Mouse (Mus musculus): Measurements from ENCODE around the gene Anapc15-ps. TPM values are rescaled to one million over a fixed set of nuclear protein-coding genes. Genes with fewer than 3 reads are reported as not detected.

Anapc15-ps gene
- 0.45 TPM in 1 of 2 replicates, not detected in the other for polyA plus RNA-seq (2015; fragmentation: Nextera tagmentation; extraction: Ambion mirVana)

DNA sequence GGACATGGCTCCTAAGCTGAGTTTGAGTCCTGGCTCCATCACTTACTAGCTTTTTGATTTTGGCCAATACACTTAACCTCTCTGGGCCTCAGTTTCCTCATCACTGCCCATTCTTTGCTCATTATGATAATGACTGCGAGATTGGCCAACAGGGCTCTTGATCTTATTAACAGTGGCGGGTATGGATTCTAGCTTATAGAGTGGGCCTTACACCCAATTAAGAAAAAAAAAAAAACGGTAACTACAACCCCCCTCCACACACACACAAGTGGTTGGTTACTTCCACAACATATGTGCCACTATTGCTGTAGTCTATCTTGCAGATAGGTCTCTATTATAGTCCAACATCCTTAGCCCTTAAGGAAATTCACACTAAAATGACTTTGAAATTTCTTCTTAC is at the start of gene Anapc15-ps:
Anapc15-ps (minus strand) TSS at position 101 of the 400 bp plus-strand sequence.
- Histone ChIP-seq H3K9me3 (no peaks in the 10 kb centered on the region), H3K4me3 (no peak within 1 kb of the TSS), H3K27me3 (no peaks in the 10 kb centered on the region), H3K27ac (no peak within 1 kb of the TSS), H3K9ac (no peak within 1 kb of the TSS), H3K4me2 (no peak within 1 kb of the TSS), H3K4me1 (peaks cover 14% of the 10 kb centered on the region), H3K36me3 (no peaks in the 10 kb centered on the region)
- WGBS = 92% methylated on average over 3 of the region's 3 CpGs
- no peak for ATAC-seq (ENCODE audit: borderline replicate concordance, extremely low read depth, low FRiP score, low TSS enrichment)

DNA sequence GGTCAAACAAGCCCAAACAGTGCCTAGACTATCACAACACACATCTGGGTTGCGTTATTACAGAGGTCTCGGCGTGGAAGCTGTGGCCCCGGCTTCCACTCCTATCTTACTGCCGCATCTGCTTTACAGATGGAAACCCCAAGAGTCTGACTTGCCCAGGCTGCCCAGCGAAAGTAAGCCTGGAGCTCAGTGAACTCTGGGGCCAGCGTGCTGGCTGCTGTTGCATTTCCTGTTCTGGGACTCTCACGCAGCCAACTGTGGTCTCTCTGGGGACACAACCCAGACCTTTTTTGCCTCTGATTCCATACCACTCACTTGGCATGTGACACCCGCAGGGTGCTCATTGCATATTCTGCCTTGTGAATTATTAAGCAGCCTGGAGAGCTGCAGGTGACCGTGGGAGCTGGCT is 49.0 kb upstream of the Anapc15-ps start:
- no peaks in the 10 kb centered on the region for H3K36me3 ChIP-seq
- H3K27me3 ChIP-seq = no peaks in the 10 kb centered on the region
- H3K4me2 ChIP-seq = no peak overlapping the region
- H3K4me1 ChIP-seq = no peaks in the 10 kb centered on the region
- no peaks in the 10 kb centered on the region for H3K9me3 ChIP-seq
- 63% methylated on average over 10 of the region's 10 CpGs for WGBS
- H3K4me3 ChIP-seq = no peak overlapping the region
- no peak for ATAC-seq (ENCODE audit: borderline replicate concordance, extremely low read depth, low FRiP score, low TSS enrichment)
- no peak overlapping the region for H3K27ac ChIP-seq
- H3K9ac ChIP-seq = no peak overlapping the region

DNA sequence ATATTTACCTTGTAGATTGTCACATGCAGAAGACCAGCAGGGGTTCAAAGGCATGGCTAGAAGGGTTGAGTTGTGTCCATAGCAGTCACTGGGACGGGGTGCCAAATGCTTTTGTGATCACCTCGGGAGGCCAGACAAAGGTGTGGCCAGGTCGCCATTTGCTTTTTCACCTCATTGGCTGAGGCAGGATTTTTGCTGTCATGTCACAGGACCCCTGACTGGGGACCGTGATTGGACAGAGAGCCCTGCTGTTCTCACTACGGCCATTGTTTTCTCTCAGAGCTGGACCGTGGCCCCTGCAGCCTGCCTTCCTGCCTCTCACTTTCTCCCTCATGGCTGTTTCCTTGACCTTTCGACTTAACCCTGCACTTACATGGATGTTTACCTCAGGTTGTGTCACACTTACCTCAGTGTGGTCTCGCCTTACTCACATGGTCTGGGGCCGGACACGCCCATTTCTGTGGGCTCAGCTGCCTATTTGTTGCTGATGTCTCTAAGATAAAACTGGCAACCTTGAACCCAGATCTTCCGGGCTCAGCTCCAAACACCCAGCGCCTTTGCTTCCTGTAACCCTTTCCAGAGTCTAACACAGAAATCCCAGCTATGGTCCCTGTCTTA is 47.0 kb upstream of the Anapc15-ps start:
- Histone ChIP-seq H3K27ac (no peak overlapping the region), H3K4me3 (no peak overlapping the region), H3K4me2 (no peak overlapping the region), H3K36me3 (no peaks in the 10 kb centered on the region), H3K9ac (no peak overlapping the region), H3K4me1 (no peaks in the 10 kb centered on the region), H3K9me3 (no peaks in the 10 kb centered on the region), H3K27me3 (no peaks in the 10 kb centered on the region)
- 54% methylated on average over 12 of the region's 12 CpGs for WGBS
- ATAC-seq (ENCODE audit: borderline replicate concordance, extremely low read depth, low FRiP score, low TSS enrichment) = no peak

DNA sequence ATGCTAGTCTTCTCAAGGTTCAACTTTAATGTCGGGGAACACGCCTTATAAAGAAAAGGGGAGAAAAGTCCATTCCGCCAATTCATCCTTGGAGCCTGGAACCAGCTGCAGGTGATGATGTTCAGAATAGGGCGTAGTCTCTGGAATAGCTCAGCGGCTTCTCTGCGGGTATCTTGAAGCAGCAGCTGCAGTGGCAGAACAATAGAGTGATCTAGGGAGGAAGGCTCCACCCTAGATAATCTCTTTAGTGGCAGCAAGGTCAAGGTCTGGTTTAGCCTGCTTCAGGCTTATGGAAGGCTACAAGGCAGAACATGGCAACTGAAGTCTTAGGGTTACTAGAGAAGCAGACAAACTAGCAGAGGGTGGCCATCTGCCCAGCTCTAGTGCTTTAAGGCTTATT is 46.2 kb upstream of the Anapc15-ps start:
- H3K9ac ChIP-seq = no peak overlapping the region
- WGBS = 78% methylated on average over 6 of the region's 6 CpGs
- no peaks in the 10 kb centered on the region for H3K4me1 ChIP-seq
- no peak for ATAC-seq (ENCODE audit: borderline replicate concordance, extremely low read depth, low FRiP score, low TSS enrichment)
- H3K4me3 ChIP-seq = no peak overlapping the region
- H3K4me2 ChIP-seq = no peak overlapping the region
- no peaks in the 10 kb centered on the region for H3K9me3 ChIP-seq
- H3K27me3 ChIP-seq = no peaks in the 10 kb centered on the region
- no peak overlapping the region for H3K27ac ChIP-seq
- H3K36me3 ChIP-seq = no peaks in the 10 kb centered on the region

DNA sequence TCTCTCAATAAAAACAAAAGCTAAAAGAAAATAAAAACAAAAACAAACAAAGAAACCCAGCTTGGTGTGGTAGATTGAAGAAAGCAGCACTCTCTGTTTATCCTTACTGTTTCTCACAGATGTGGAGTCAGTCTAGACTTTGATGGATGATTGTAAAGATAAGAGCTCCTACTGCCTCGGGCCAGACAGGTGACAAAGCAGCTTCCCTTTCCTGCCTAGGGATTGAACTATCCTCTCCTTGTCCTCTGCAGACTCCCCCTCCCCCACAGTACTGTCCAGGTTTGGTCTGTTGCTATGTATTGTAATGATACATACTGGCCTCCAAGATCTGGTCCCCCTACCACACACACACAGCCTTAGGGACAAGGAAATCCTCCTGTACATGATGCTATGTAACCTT is 45.5 kb upstream of the Anapc15-ps start:
- H3K4me2 ChIP-seq = no peak overlapping the region
- WGBS = 14% methylated on average over 1 of the region's 1 CpGs
- 0 out of 2 replicates have a peak, but pooled peaks have one; percentile 19 for ATAC-seq (ENCODE audit: borderline replicate concordance, extremely low read depth, low FRiP score, low TSS enrichment)

DNA sequence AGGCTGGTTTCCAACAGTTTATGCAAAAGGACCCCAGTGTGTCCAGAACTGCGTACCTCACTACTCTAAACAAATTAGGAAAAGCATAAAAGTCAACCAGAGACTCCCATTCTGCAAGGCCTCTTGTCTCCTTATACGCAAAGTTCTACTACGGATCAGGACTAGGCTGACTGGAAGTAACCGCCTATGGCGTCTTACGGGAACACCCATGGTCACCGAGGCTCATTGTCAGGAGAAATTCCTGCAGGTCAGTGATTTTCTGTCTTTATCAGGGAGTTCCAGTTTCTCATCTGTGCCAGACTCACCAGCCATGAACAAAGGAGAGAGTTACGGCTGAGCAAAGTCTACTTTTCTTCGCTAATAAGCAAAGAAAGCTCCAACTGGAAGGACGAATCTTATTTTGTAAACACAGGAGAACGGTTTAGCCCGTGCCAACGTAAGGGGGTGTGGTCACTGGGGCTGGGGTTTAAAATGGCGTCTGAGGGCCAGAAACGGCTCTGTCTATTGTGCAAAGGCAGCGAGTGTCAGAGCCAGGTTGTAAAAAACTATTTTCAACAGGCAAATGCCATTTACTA is 43.9 kb upstream of the Anapc15-ps start:
- H3K36me3 ChIP-seq = no peaks in the 10 kb centered on the region
- no peaks in the 10 kb centered on the region for H3K27me3 ChIP-seq
- no peak overlapping the region for H3K4me3 ChIP-seq
- no peak overlapping the region for H3K27ac ChIP-seq
- WGBS = 81% methylated on average over 16 of the region's 16 CpGs
- H3K4me2 ChIP-seq = no peak overlapping the region
- no peaks in the 10 kb centered on the region for H3K9me3 ChIP-seq
- H3K9ac ChIP-seq = no peak overlapping the region
- no peak for ATAC-seq (ENCODE audit: borderline replicate concordance, extremely low read depth, low FRiP score, low TSS enrichment)
- H3K4me1 ChIP-seq = peaks cover 4% of the 10 kb centered on the region; the same call in 1 of the 2 replicates

More for the DNA sequence above, 45.5 kb upstream of the Anapc15-ps start:
- Histone ChIP-seq H3K9ac (no peak overlapping the region), H3K4me1 (no peaks in the 10 kb centered on the region), H3K27me3 (no peaks in the 10 kb centered on the region), H3K9me3 (no peaks in the 10 kb centered on the region), H3K27ac (no peak overlapping the region), H3K4me3 (no peak overlapping the region), H3K36me3 (no peaks in the 10 kb centered on the region)

DNA sequence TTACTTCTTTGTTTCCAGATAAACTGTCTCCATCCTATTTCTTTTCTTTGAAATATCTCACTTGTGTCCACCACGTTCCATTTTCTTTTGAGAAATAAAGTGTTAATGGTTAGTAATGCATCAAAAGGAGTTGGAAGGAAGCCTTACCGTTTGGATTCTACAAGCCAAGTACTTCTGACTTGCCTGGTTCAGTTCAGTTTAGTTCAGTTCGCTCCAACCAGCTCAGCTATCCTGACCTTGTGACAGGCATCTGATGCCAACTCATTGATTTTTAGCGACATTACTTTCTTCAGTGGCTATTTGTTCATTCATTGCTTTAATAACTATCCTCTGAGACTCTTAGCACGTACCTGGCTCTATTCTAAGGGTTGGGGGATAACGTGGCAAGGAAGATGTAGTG is 42.4 kb upstream of the Anapc15-ps start:
- H3K9me3 ChIP-seq = no peaks in the 10 kb centered on the region
- H3K4me1 ChIP-seq = peaks cover 9% of the 10 kb centered on the region; the same call in 1 of the 2 replicates
- H3K27ac ChIP-seq = no peak overlapping the region
- WGBS = 39% methylated on average over 6 of the region's 6 CpGs
- H3K4me3 ChIP-seq = no peak overlapping the region
- H3K4me2 ChIP-seq = no peak overlapping the region
- H3K36me3 ChIP-seq = no peaks in the 10 kb centered on the region
- H3K27me3 ChIP-seq = no peaks in the 10 kb centered on the region
- ATAC-seq (ENCODE audit: borderline replicate concordance, extremely low read depth, low FRiP score, low TSS enrichment) = no peak
- no peak overlapping the region for H3K9ac ChIP-seq

DNA sequence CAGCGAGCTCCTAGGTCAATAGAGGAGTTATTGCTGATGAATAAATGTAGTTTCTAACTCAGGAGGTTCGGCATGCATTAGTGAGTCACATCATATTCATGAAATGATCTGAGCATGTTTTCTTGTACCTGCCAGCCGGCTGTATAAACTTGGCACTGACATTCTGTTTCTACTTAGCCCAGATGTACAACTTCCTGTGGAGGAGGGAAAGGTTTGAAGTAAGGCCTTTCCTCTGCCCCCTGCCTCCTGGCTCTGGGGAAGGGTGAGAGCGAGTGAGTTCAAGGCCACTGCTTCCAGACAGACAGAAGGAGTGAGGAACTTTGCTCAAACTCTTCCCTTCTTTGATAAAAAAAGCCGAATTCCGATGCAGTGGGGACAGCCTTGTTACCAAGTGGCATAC is 39.0 kb upstream of the Anapc15-ps start:
- Histone ChIP-seq H3K4me3 (no peak overlapping the region), H3K27ac (peak overlapping the region; percentile 24; the same call in 1 of the 2 replicates), H3K27me3 (no peaks in the 10 kb centered on the region), H3K9me3 (no peaks in the 10 kb centered on the region), H3K36me3 (no peaks in the 10 kb centered on the region), H3K4me2 (no peak overlapping the region), H3K9ac (no peak overlapping the region), H3K4me1 (peaks cover 26% of the 10 kb centered on the region)
- WGBS = 39% methylated on average over 6 of the region's 6 CpGs
- ATAC-seq (ENCODE audit: borderline replicate concordance, extremely low read depth, low FRiP score, low TSS enrichment) = no peak

DNA sequence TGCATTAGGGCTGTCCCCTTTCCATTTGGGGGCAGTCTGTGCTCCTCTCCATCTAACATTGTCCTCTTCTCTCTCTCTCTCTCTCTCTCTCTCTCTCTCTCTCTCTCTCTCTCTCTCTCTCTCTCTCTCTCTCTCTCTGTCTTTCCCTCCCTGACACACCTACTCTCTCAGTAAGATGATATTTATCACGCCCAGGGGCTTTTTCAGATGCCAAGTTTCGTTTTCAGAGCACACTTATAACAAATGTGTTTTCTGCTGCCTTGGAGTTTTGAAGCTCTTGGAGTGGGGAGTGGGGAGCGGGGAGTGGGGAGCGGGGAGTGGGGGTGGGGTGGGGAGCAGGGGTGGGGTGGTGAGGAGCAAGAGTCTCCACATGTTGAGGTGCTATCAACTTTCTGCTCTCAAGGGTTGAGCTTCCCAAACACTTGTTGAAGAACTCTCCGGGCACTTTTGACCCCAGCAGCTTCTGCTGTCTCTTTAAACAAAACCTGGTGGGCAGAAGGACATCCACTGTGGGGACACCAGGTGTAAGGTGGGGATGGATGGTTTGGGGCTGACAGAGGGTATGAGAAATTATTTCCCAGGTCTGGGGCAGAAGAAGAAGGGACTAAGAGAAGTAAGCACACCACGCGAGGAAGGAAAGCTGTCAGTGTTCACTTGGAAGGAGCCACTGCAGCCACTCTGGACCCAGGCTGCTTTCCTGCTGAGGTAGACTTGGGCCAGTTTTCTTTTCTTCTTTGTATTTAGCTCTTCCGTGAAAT is 36.8 kb upstream of the Anapc15-ps start:
- Histone ChIP-seq H3K4me3 (no peak overlapping the region), H3K4me1 (peaks cover 26% of the 10 kb centered on the region), H3K36me3 (no peaks in the 10 kb centered on the region), H3K4me2 (no peak overlapping the region), H3K9ac (no peak overlapping the region), H3K27me3 (no peaks in the 10 kb centered on the region), H3K27ac (no peak overlapping the region), H3K9me3 (no peaks in the 10 kb centered on the region)
- no peak for ATAC-seq (ENCODE audit: borderline replicate concordance, extremely low read depth, low FRiP score, low TSS enrichment)
- 54% methylated on average over 8 of the region's 8 CpGs for WGBS

DNA sequence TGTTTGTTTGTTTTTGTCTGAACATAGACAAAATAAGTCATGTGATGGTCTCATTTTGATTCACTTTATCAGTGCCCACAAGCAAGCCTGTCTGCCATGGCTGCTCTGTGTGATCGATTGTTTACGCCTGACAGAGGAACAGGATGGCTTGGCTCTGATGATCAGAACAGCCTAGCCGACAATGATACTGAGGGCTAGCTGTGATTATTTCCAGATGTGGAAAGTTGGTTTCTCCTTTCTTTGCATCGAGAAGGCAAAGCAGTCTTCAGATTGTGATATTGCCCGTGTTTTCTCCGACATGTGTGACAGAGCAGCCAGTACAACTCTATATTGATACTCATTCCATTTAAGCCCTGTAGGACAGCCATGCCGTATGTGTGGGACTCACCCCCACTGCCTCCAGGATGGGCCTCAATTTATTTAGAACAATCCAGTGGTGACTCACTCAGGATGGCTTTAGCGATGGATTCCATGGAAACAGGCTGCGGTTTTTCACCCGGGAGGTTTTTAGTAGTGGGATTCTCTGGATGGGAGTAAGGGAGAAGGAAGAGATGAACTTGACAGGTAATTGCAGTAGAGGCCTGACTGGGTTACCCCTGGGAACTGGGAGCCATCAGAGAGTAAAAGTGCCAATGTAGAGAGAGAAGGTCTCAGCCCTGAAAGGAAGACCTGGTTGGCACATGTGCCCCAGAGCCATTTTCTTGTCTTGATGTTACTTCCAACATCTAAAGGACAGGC is 36.1 kb upstream of the Anapc15-ps start:
- Histone ChIP-seq H3K27me3 (no peaks in the 10 kb centered on the region), H3K4me3 (no peak overlapping the region), H3K9ac (no peak overlapping the region), H3K4me2 (no peak overlapping the region), H3K9me3 (no peaks in the 10 kb centered on the region), H3K27ac (no peak overlapping the region), H3K36me3 (no peaks in the 10 kb centered on the region), H3K4me1 (peaks cover 26% of the 10 kb centered on the region)
- ATAC-seq (ENCODE audit: borderline replicate concordance, extremely low read depth, low FRiP score, low TSS enrichment) = no peak
- WGBS = 46% methylated on average over 10 of the region's 10 CpGs

DNA sequence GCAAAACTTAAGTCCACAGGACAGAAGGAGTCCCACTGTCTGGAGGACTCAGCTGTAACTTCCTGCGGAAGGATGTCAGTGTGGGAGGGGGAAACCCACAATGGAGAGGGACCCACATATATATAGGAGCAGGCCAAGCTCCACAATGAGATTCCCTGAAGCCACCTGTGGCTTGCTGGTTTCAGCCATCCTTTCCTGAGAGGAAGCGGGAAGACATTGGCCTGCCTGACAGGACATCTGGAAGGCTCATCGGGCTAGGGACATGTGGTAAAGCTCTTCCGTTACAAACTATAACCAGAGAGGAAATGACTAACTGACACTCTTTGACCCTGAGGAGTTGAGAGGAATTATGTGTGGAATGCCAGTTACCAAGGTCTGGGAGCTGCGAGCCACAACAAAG is 34.8 kb upstream of the Anapc15-ps start:
- Histone ChIP-seq H3K4me3 (no peak overlapping the region), H3K4me1 (peaks cover 26% of the 10 kb centered on the region), H3K9ac (no peak overlapping the region), H3K36me3 (no peaks in the 10 kb centered on the region), H3K9me3 (no peaks in the 10 kb centered on the region), H3K27me3 (no peaks in the 10 kb centered on the region), H3K4me2 (no peak overlapping the region), H3K27ac (peak overlapping the region; percentile 61)
- WGBS = 45% methylated on average over 5 of the region's 5 CpGs
- peak; percentile 41 for ATAC-seq (ENCODE audit: borderline replicate concordance, extremely low read depth, low FRiP score, low TSS enrichment)

Measured in lung, embryonic 15.5 days (tissue).